Mouse (Mus musculus) lung, adult 18-20 months (tissue): Measurements from ENCODE around the gene Nat8f4.
"Not testable (repeated sequence)": the region's sequence is repeated elsewhere in the genome, so short reads cannot be mapped to it uniquely, and the experiment has no call there.

ENCODE experiments used
- DNase-seq, 2 experiments: peaks; one replicate each; pipeline ENCODE4 v3.0.0; 2022; ENCODE audit warnings: mixed read lengths in 2 of 2

The Nat8f4 gene

GRCm38 (mm10) chr6:85904642-85905061 is at the start of gene Nat8f4:
Nat8f4 (minus strand) TSS chr6:85904884.
- DNase-seq: peak; percentile 76 to 79

- no peak for DNase-seq
Observed at GRCm38 (mm10) chr6:85948549-85948948, 43.9 kb upstream of the Nat8f4 start.

GRCm38 (mm10) chr6:85942469-85942868 is 37.8 kb upstream of the Nat8f4 start:
- no peak for DNase-seq

GRCm38 (mm10) chr6:85938701-85939100 is 34.0 kb upstream of the Nat8f4 start:
- DNase-seq: no peak

GRCm38 (mm10) chr6:85936508-85937465 is 32.1 kb upstream of the Nat8f4 start:
- DNase-seq: peak; percentile 90 to 93

- DNase-seq: no peak
Observed at GRCm38 (mm10) chr6:85935646-85936045, 31.0 kb upstream of the Nat8f4 start.

GRCm38 (mm10) chr6:85934047-85934446 is 29.4 kb upstream of the Nat8f4 start:
- DNase-seq: no peak

GRCm38 (mm10) chr6:85929312-85929711 is 24.6 kb upstream of the Nat8f4 start:
- DNase-seq: no peak

GRCm38 (mm10) chr6:85927476-85928464 is 23.1 kb upstream of the Nat8f4 start:
- DNase-seq: no peak

- DNase-seq: no peak
Observed at GRCm38 (mm10) chr6:85926709-85927108, 22.0 kb upstream of the Nat8f4 start.

GRCm38 (mm10) chr6:85923643-85924042 is 19.0 kb upstream of the Nat8f4 start:
- no peak for DNase-seq

- DNase-seq: no peak
Observed at GRCm38 (mm10) chr6:85919401-85919800, 14.7 kb upstream of the Nat8f4 start.

GRCm38 (mm10) chr6:85918341-85918740 is 13.7 kb upstream of the Nat8f4 start:
- not testable (repeated sequence) for DNase-seq

- no peak for DNase-seq
Observed at GRCm38 (mm10) chr6:85916596-85916995, 11.9 kb upstream of the Nat8f4 start.

- DNase-seq: peak; percentile 90 to 93
Observed at GRCm38 (mm10) chr6:85915539-85916513, 11.1 kb upstream of the Nat8f4 start, which contains the start of gene Nat8f1. Nat8f1 (minus strand) TSS chr6:85915687.

- peak in 1 of 2 experiments; percentile 8 for DNase-seq
Observed at GRCm38 (mm10) chr6:85915141-85915538, 10.5 kb upstream of the Nat8f4 start.

- peak in 1 of 2 experiments; percentile 39 for DNase-seq
Observed at GRCm38 (mm10) chr6:85911587-85911986, 6.9 kb upstream of the Nat8f4 start, which contains the start of gene Tprkb. Tprkb (plus strand) TSS chr6:85911865.

- DNase-seq: no peak
Observed at GRCm38 (mm10) chr6:85909704-85910103, 5.0 kb upstream of the Nat8f4 start.

- no peak for DNase-seq
Observed at GRCm38 (mm10) chr6:85908341-85908740, 3.7 kb upstream of the Nat8f4 start.

GRCm38 (mm10) chr6:85906911-85907351 is 2.2 kb upstream of the Nat8f4 start:
- DNase-seq: not testable (repeated sequence)

GRCm38 (mm10) chr6:85902303-85902702 is 2.4 kb downstream of the Nat8f4 start:
- DNase-seq: no peak
